Mouse (Mus musculus): ENCODE measurements at regions not wholly inside any gene's neighbourhood (a gene's known extent, or its start where the extent isn't known, plus 50 kb on each side); places are given as distances from the start of the nearest gene placed in this dataset.

- Histone ChIP-seq H3K4me1 (ENCODE audit: control insufficient read depth in 2 of 2, insufficient read depth in 2 of 2, low read length in 2 of 2) (no peaks in the 10 kb centered on the region), H3K4me3 (ENCODE audit: control insufficient read depth in 1 of 2, insufficient read depth in 1 of 2, low read depth in 1 of 2, low read length in 2 of 2) (no peak overlapping the region), H3K9ac (ENCODE audit: low read length) (no peak overlapping the region), H3K4me2 (ENCODE audit: low read length) (no peak overlapping the region), H3K27me3 (ENCODE audit: control insufficient read depth, insufficient read depth, low read length) (no peaks in the 10 kb centered on the region), H3K36me3 (ENCODE audit: control insufficient read depth, insufficient read depth, low read length) (no peaks in the 10 kb centered on the region), H3K9me3 (ENCODE audit: control insufficient read depth, low read length) (no peaks in the 10 kb centered on the region), H3K27ac (replicated peaks in 1 of 2; ENCODE audit: control insufficient read depth in 1 of 2, insufficient read depth in 1 of 2, low read depth in 2 of 2, low read length in 2 of 2) (no peak overlapping the region)
- 67% methylated on average over 5 of the region's 5 CpGs for WGBS
- no peak for ATAC-seq (ENCODE audit: insufficient number of reproducible peaks, insufficient read depth, low FRiP score, low read depth)
Measured at GRCm38 (mm10) chr9:113085281-113085810, 622.7 kb downstream of the Pdcd6ip start.

GRCm38 (mm10) chr9:113074866-113075265, 633.2 kb downstream of the Pdcd6ip start:
- Histone ChIP-seq H3K27ac (replicated peaks in 1 of 2; ENCODE audit: control insufficient read depth in 1 of 2, insufficient read depth in 1 of 2, low read depth in 2 of 2, low read length in 2 of 2) (no peak overlapping the region), H3K9ac (ENCODE audit: low read length) (no peak overlapping the region), H3K4me1 (ENCODE audit: control insufficient read depth in 2 of 2, insufficient read depth in 2 of 2, low read length in 2 of 2) (no peaks in the 10 kb centered on the region), H3K4me3 (ENCODE audit: control insufficient read depth in 1 of 2, insufficient read depth in 1 of 2, low read depth in 1 of 2, low read length in 2 of 2) (no peak overlapping the region), H3K4me2 (ENCODE audit: low read length) (no peak overlapping the region), H3K27me3 (ENCODE audit: control insufficient read depth, insufficient read depth, low read length) (no peaks in the 10 kb centered on the region), H3K9me3 (ENCODE audit: control insufficient read depth, low read length) (no peaks in the 10 kb centered on the region), H3K36me3 (ENCODE audit: control insufficient read depth, insufficient read depth, low read length) (no peaks in the 10 kb centered on the region)
- no peak for ATAC-seq (ENCODE audit: insufficient number of reproducible peaks, insufficient read depth, low FRiP score, low read depth)
- 60% methylated on average over 3 of the region's 3 CpGs for WGBS

DNA sequence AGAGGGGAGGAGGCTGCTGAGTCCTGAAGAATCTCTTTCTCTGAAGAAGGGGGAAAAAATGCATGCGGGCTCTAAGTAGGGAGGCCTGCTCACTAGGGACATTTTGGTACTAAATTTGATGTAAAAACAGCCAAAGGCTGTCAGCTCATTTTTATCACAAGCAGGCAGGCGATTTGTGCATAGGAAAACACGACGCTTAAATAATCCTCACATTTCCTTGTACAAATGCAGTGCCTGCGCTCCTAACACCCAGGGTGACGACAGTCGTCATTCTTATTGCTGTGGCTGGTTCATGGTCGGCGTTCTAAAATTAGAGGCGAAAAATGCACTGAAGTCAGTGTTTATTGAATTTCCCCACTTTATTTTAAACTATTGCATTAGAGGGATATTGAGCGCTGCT, 650.6 kb downstream of the Pdcd6ip start:
- Histone ChIP-seq H3K4me3 (ENCODE audit: control insufficient read depth in 1 of 2, insufficient read depth in 1 of 2, low read depth in 1 of 2, low read length in 2 of 2) (no peak overlapping the region), H3K9me3 (ENCODE audit: control insufficient read depth, low read length) (no peaks in the 10 kb centered on the region), H3K9ac (ENCODE audit: low read length) (no peak overlapping the region), H3K27me3 (ENCODE audit: control insufficient read depth, insufficient read depth, low read length) (no peaks in the 10 kb centered on the region), H3K4me2 (ENCODE audit: low read length) (no peak overlapping the region), H3K27ac (replicated peaks in 1 of 2; ENCODE audit: control insufficient read depth in 1 of 2, insufficient read depth in 1 of 2, low read depth in 2 of 2, low read length in 2 of 2) (no peak overlapping the region), H3K4me1 (ENCODE audit: control insufficient read depth in 2 of 2, insufficient read depth in 2 of 2, low read length in 2 of 2) (no peaks in the 10 kb centered on the region), H3K36me3 (ENCODE audit: control insufficient read depth, insufficient read depth, low read length) (no peaks in the 10 kb centered on the region)
- WGBS, result 62% methylated on average over 11 of the region's 11 CpGs
- ATAC-seq (ENCODE audit: insufficient number of reproducible peaks, insufficient read depth, low FRiP score, low read depth), result no peak

GRCm38 (mm10) chr9:113044556-113045178, 663.4 kb downstream of the Pdcd6ip start:
- H3K27ac ChIP-seq (replicated peaks in 1 of 2; ENCODE audit: control insufficient read depth in 1 of 2, insufficient read depth in 1 of 2, low read depth in 2 of 2, low read length in 2 of 2), result no peak overlapping the region
- no peaks in the 10 kb centered on the region for H3K4me1 ChIP-seq (ENCODE audit: control insufficient read depth in 2 of 2, insufficient read depth in 2 of 2, low read length in 2 of 2)
- no peak overlapping the region for H3K4me2 ChIP-seq (ENCODE audit: low read length)
- H3K9me3 ChIP-seq (ENCODE audit: control insufficient read depth, low read length), result no peaks in the 10 kb centered on the region
- no peak for ATAC-seq (ENCODE audit: insufficient number of reproducible peaks, insufficient read depth, low FRiP score, low read depth)
- no peak overlapping the region for H3K9ac ChIP-seq (ENCODE audit: low read length)
- no peaks in the 10 kb centered on the region for H3K36me3 ChIP-seq (ENCODE audit: control insufficient read depth, insufficient read depth, low read length)
- no peak overlapping the region for H3K4me3 ChIP-seq (ENCODE audit: control insufficient read depth in 1 of 2, insufficient read depth in 1 of 2, low read depth in 1 of 2, low read length in 2 of 2)
- H3K27me3 ChIP-seq (ENCODE audit: control insufficient read depth, insufficient read depth, low read length), result no peaks in the 10 kb centered on the region
- 62% methylated on average over 4 of the region's 4 CpGs for WGBS

DNA sequence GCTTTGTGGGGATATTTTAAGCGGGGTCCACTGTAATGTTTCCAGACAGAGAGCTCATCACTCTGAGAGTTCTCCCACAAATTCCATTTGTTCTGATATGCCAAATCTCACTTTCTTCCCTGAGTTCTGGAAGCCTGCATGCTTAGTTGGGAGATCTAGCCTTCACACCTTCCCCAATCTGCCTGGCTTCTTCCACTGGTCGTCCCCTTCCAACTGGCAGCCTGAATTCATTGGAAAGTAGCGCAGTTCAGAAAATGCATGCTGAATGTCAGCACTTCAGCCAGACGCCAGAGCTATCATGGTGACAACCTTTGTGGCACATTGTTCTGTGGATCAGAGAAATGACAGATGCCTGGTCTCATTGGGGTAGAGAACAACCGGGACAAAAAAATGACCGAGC, 667.2 kb downstream of the Pdcd6ip start:
- Histone ChIP-seq H3K27ac (replicated peaks in 1 of 2; ENCODE audit: control insufficient read depth in 1 of 2, insufficient read depth in 1 of 2, low read depth in 2 of 2, low read length in 2 of 2) (no peak overlapping the region), H3K27me3 (ENCODE audit: control insufficient read depth, insufficient read depth, low read length) (no peaks in the 10 kb centered on the region), H3K4me1 (ENCODE audit: control insufficient read depth in 2 of 2, insufficient read depth in 2 of 2, low read length in 2 of 2) (no peaks in the 10 kb centered on the region), H3K9me3 (ENCODE audit: control insufficient read depth, low read length) (no peaks in the 10 kb centered on the region), H3K4me2 (ENCODE audit: low read length) (no peak overlapping the region), H3K4me3 (ENCODE audit: control insufficient read depth in 1 of 2, insufficient read depth in 1 of 2, low read depth in 1 of 2, low read length in 2 of 2) (no peak overlapping the region), H3K36me3 (ENCODE audit: control insufficient read depth, insufficient read depth, low read length) (no peaks in the 10 kb centered on the region), H3K9ac (ENCODE audit: low read length) (no peak overlapping the region)
- WGBS, result 48% methylated on average over 6 of the region's 6 CpGs
- ATAC-seq (ENCODE audit: insufficient number of reproducible peaks, insufficient read depth, low FRiP score, low read depth), result no peak

DNA sequence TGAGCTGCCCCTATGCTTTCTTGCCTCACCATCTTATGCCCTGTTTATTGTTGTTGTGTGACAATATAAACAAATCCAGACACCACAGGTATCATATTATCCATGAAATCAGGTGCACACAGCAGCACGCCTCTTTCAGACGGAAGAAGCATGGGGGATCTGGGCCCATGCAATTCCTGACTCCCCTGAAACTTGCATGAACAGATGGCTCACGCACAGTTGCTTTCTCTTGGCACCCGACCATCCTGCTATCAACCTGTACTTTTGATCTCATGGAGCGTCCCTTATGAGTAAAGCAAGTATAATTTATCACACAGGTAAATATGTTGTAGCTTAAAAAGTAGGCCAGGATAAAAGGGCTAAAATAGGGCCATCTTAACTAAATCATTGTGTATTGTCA, 674.1 kb downstream of the Pdcd6ip start:
- ATAC-seq (ENCODE audit: insufficient number of reproducible peaks, insufficient read depth, low FRiP score, low read depth), result no peak
- Histone ChIP-seq H3K4me1 (ENCODE audit: control insufficient read depth in 2 of 2, insufficient read depth in 2 of 2, low read length in 2 of 2) (no peaks in the 10 kb centered on the region), H3K9ac (ENCODE audit: low read length) (no peak overlapping the region), H3K9me3 (ENCODE audit: control insufficient read depth, low read length) (no peaks in the 10 kb centered on the region), H3K27me3 (ENCODE audit: control insufficient read depth, insufficient read depth, low read length) (no peaks in the 10 kb centered on the region), H3K4me2 (ENCODE audit: low read length) (no peak overlapping the region), H3K27ac (replicated peaks in 1 of 2; ENCODE audit: control insufficient read depth in 1 of 2, insufficient read depth in 1 of 2, low read depth in 2 of 2, low read length in 2 of 2) (no peak overlapping the region), H3K36me3 (ENCODE audit: control insufficient read depth, insufficient read depth, low read length) (no peaks in the 10 kb centered on the region), H3K4me3 (ENCODE audit: control insufficient read depth in 1 of 2, insufficient read depth in 1 of 2, low read depth in 1 of 2, low read length in 2 of 2) (no peak overlapping the region)
- WGBS, result 83% methylated on average over 5 of the region's 5 CpGs

DNA sequence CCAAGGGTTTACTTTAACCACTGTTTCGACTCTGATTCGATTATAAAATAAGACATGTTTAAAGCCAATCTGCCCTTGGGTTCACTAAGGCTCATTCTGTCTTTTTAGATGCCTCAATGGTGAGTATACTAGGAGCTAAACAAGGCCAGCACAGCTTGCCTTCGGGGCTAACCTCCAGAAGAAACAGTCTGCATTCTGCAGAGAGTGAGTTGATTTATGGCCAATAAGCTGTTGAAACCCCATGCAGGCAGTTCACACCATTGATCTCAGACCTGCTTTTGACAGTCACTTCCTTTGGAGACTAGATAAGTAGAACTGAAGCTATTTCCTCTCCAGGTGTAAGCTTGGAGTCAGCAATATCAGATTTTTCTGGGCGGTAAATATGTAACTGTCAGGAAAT, 679.0 kb downstream of the Pdcd6ip start:
- Histone ChIP-seq H3K27ac (replicated peaks in 1 of 2; ENCODE audit: control insufficient read depth in 1 of 2, insufficient read depth in 1 of 2, low read depth in 2 of 2, low read length in 2 of 2) (no peak overlapping the region), H3K4me3 (ENCODE audit: control insufficient read depth in 1 of 2, insufficient read depth in 1 of 2, low read depth in 1 of 2, low read length in 2 of 2) (no peak overlapping the region), H3K9ac (ENCODE audit: low read length) (no peak overlapping the region), H3K4me1 (ENCODE audit: control insufficient read depth in 2 of 2, insufficient read depth in 2 of 2, low read length in 2 of 2) (no peaks in the 10 kb centered on the region), H3K27me3 (ENCODE audit: control insufficient read depth, insufficient read depth, low read length) (no peaks in the 10 kb centered on the region), H3K4me2 (ENCODE audit: low read length) (no peak overlapping the region), H3K36me3 (ENCODE audit: control insufficient read depth, insufficient read depth, low read length) (no peaks in the 10 kb centered on the region), H3K9me3 (ENCODE audit: control insufficient read depth, low read length) (no peaks in the 10 kb centered on the region)
- ATAC-seq (ENCODE audit: insufficient number of reproducible peaks, insufficient read depth, low FRiP score, low read depth), result no peak
- WGBS, result 83% methylated on average over 4 of the region's 4 CpGs

- WGBS, result 75% methylated on average over 4 of the region's 4 CpGs
- Histone ChIP-seq H3K27ac (replicated peaks in 1 of 2; ENCODE audit: control insufficient read depth in 1 of 2, insufficient read depth in 1 of 2, low read depth in 2 of 2, low read length in 2 of 2) (no peak overlapping the region), H3K4me1 (ENCODE audit: control insufficient read depth in 2 of 2, insufficient read depth in 2 of 2, low read length in 2 of 2) (no peaks in the 10 kb centered on the region), H3K36me3 (ENCODE audit: control insufficient read depth, insufficient read depth, low read length) (no peaks in the 10 kb centered on the region), H3K9ac (ENCODE audit: low read length) (no peak overlapping the region), H3K4me2 (ENCODE audit: low read length) (no peak overlapping the region), H3K9me3 (ENCODE audit: control insufficient read depth, low read length) (no peaks in the 10 kb centered on the region), H3K4me3 (ENCODE audit: control insufficient read depth in 1 of 2, insufficient read depth in 1 of 2, low read depth in 1 of 2, low read length in 2 of 2) (no peak overlapping the region), H3K27me3 (ENCODE audit: control insufficient read depth, insufficient read depth, low read length) (no peaks in the 10 kb centered on the region)
- ATAC-seq (ENCODE audit: insufficient number of reproducible peaks, insufficient read depth, low FRiP score, low read depth), result no peak
Measured at GRCm38 (mm10) chr9:113026904-113027193, 681.2 kb downstream of the Pdcd6ip start.

All from heart, embryonic 14.5 days (tissue).